Mouse (Mus musculus) embryonic facial prominence, embryonic 12.5 days (tissue): Measurements from ENCODE around the gene Grik3. TPM values are rescaled to one million over a fixed set of nuclear protein-coding genes. Genes with fewer than 3 reads are reported as not detected.
A peak's percentile ranks its signal among the peaks of the same experiment; 100 is the strongest.

ENCODE experiments used
- ATAC-seq: fragments of 200-750 bp; cut with Nextera tagmentation; 2 replicates; pipeline ENCODE4 v1.8.0; 2017; ENCODE audit not compliant: insufficient number of reproducible peaks, insufficient read depth, low FRiP score, low TSS enrichment
- H3K27ac ChIP-seq: fragments of 300-500 bp; sonication (generic); 2 replicates; pipeline ENCODE4 v1.5.1; 2016; ENCODE audit warnings: mild to moderate bottlenecking
- H3K27me3 ChIP-seq: fragments of 300-500 bp; sonication (generic); 2 replicates; pipeline ENCODE4 v1.6.1; 2016; ENCODE audit warnings: mild to moderate bottlenecking, moderate library complexity
- H3K36me3 ChIP-seq: fragments of 300-500 bp; sonication (generic); 2 replicates; pipeline ENCODE4 v1.6.1; 2016; ENCODE audit warnings: mild to moderate bottlenecking
- H3K4me1 ChIP-seq: fragments of 300-500 bp; sonication (generic); 2 replicates; pipeline ENCODE4 v1.6.1; 2016
- H3K4me2 ChIP-seq: fragments of 300-500 bp; sonication (generic); replicated peaks from 2 replicates; pipeline ENCODE4 v1.6.1; 2016; ENCODE audit warnings: mild to moderate bottlenecking, moderate library complexity
- H3K4me3 ChIP-seq: fragments of 300-500 bp; sonication (generic); 2 replicates; pipeline ENCODE4 v1.5.1; 2016; ENCODE audit warnings: mild to moderate bottlenecking
- H3K9ac ChIP-seq: fragments of 300-500 bp; sonication (generic); 2 replicates; pipeline ENCODE4 v1.6.1; 2016; ENCODE audit warnings: mild to moderate bottlenecking, moderate library complexity
- H3K9me3 ChIP-seq: fragments of 300-500 bp; sonication (generic); 2 replicates; pipeline ENCODE4 v1.6.1; 2016; ENCODE audit warnings: mild to moderate bottlenecking, moderate library complexity
- WGBS: fragments of 180-500 bp; shearing (Covaris S2); methylation state at CpG from one replicate; pipeline ENCODE4 v1.1.7; 2016; 5-methylcytosine and 5-hydroxymethylcytosine counted together
- polyA plus RNA-seq: library from polyadenylated mRNA; unstranded; fragments of >200 nt; fragmentation: Nextera tagmentation; extraction: Ambion mirVana; gene quantifications from 2 replicates; pipeline ENCODE4 v1.2.1, GENCODE M21; 2016

Gene Grik3
- polyA plus RNA-seq, 1 experiment from 2014 or later, result 0.32 TPM

- Histone ChIP-seq H3K27ac (no peak overlapping the region), H3K9me3 (no peaks in the 10 kb centered on the region), H3K36me3 (no peaks in the 10 kb centered on the region), H3K4me2 (no peak overlapping the region), H3K27me3 (0 out of 2 replicates have a peak, but pooled peaks cover 5% of the 10 kb centered on the region), H3K4me1 (0 out of 2 replicates have a peak, but pooled peaks cover 5% of the 10 kb centered on the region), H3K4me3 (no peak overlapping the region), H3K9ac (no peak overlapping the region)
- ATAC-seq, result no peak
- 27% methylated on average over 5 of the region's 5 CpGs for WGBS
Measured at GRCm38 (mm10) chr4:125580336-125580735, 89.8 kb downstream of the Grik3 start.

GRCm38 (mm10) chr4:125583272-125583671 is 92.8 kb downstream of the Grik3 start:
- H3K9me3 ChIP-seq, result no peaks in the 10 kb centered on the region
- WGBS, result 73% methylated on average over 9 of the region's 9 CpGs

GRCm38 (mm10) chr4:125583935-125584334 is 93.4 kb downstream of the Grik3 start:
- peaks cover 23% of the 10 kb centered on the region for H3K27me3 ChIP-seq
- ATAC-seq, result no peak
- WGBS, result 91% methylated on average over 4 of the region's 4 CpGs

More at GRCm38 (mm10) chr4:125583272-125583671, 92.8 kb downstream of the Grik3 start:
- H3K27me3 ChIP-seq, result peaks cover 17% of the 10 kb centered on the region
- H3K9ac ChIP-seq, result no peak overlapping the region
- no peak overlapping the region for H3K27ac ChIP-seq
- 0 out of 2 replicates have a peak, but pooled peaks cover 5% of the 10 kb centered on the region for H3K4me1 ChIP-seq
- ATAC-seq, result no peak
- H3K36me3 ChIP-seq, result no peaks in the 10 kb centered on the region
- H3K4me3 ChIP-seq, result no peak overlapping the region
- H3K4me2 ChIP-seq, result no peak overlapping the region

GRCm38 (mm10) chr4:125584676-125585075 is 94.2 kb downstream of the Grik3 start:
- Histone ChIP-seq H3K4me3 (no peak overlapping the region), H3K4me1 (0 out of 2 replicates have a peak, but pooled peaks cover 5% of the 10 kb centered on the region), H3K36me3 (no peaks in the 10 kb centered on the region), H3K9ac (no peak overlapping the region), H3K27me3 (peaks cover 30% of the 10 kb centered on the region), H3K27ac (no peak overlapping the region), H3K4me2 (no peak overlapping the region), H3K9me3 (no peaks in the 10 kb centered on the region)
- ATAC-seq, result no peak
- 76% methylated on average over 3 of the region's 3 CpGs for WGBS

More at GRCm38 (mm10) chr4:125583935-125584334, 93.4 kb downstream of the Grik3 start:
- Histone ChIP-seq H3K4me3 (no peak overlapping the region), H3K27ac (no peak overlapping the region), H3K4me2 (no peak overlapping the region), H3K9me3 (no peaks in the 10 kb centered on the region), H3K9ac (no peak overlapping the region), H3K4me1 (0 out of 2 replicates have a peak, but pooled peaks cover 5% of the 10 kb centered on the region), H3K36me3 (no peaks in the 10 kb centered on the region)

GRCm38 (mm10) chr4:125587577-125587976 is 97.1 kb downstream of the Grik3 start:
- Histone ChIP-seq H3K4me3 (no peak overlapping the region), H3K27me3 (peaks cover 34% of the 10 kb centered on the region), H3K4me1 (peaks cover 21% of the 10 kb centered on the region), H3K36me3 (no peaks in the 10 kb centered on the region), H3K27ac (no peak overlapping the region), H3K9me3 (no peaks in the 10 kb centered on the region), H3K9ac (no peak overlapping the region), H3K4me2 (no peak overlapping the region)
- WGBS, result 19% methylated on average over 12 of the region's 12 CpGs
- no peak for ATAC-seq

GRCm38 (mm10) chr4:125590241-125590919 is 99.9 kb downstream of the Grik3 start:
- no peak overlapping the region for H3K4me2 ChIP-seq
- 12% methylated on average over 14 of the region's 14 CpGs for WGBS
- no peaks in the 10 kb centered on the region for H3K9me3 ChIP-seq
- H3K36me3 ChIP-seq, result no peaks in the 10 kb centered on the region
- peaks cover 27% of the 10 kb centered on the region for H3K4me1 ChIP-seq
- no peak overlapping the region for H3K9ac ChIP-seq
- H3K4me3 ChIP-seq, result no peak overlapping the region
- peak overlapping the region; percentile 25; the same call in 1 of the 2 replicates for H3K27ac ChIP-seq
- peak; percentile 67; the same call in 1 of the 2 replicates for ATAC-seq
- peaks cover 34% of the 10 kb centered on the region for H3K27me3 ChIP-seq

- ATAC-seq, result no peak
- no peak overlapping the region for H3K9ac ChIP-seq
- H3K27ac ChIP-seq, result no peak overlapping the region
- no peaks in the 10 kb centered on the region for H3K36me3 ChIP-seq
- 21% methylated on average over 4 of the region's 4 CpGs for WGBS
- peaks cover 27% of the 10 kb centered on the region for H3K4me1 ChIP-seq
- no peak overlapping the region for H3K4me2 ChIP-seq
- no peak overlapping the region for H3K4me3 ChIP-seq
- H3K27me3 ChIP-seq, result peaks cover 22% of the 10 kb centered on the region
- H3K9me3 ChIP-seq, result no peaks in the 10 kb centered on the region
Measured at GRCm38 (mm10) chr4:125592663-125593062, 102.2 kb downstream of the Grik3 start.

GRCm38 (mm10) chr4:125595011-125595410 is 104.5 kb downstream of the Grik3 start:
- Histone ChIP-seq H3K4me1 (peaks cover 29% of the 10 kb centered on the region), H3K4me2 (no peak overlapping the region), H3K4me3 (no peak overlapping the region), H3K9ac (no peak overlapping the region), H3K36me3 (no peaks in the 10 kb centered on the region), H3K9me3 (no peaks in the 10 kb centered on the region), H3K27me3 (peaks cover 7% of the 10 kb centered on the region; the same call in 1 of the 2 replicates), H3K27ac (no peak overlapping the region)
- 87% methylated on average over 9 of the region's 9 CpGs for WGBS
- ATAC-seq, result no peak

- Histone ChIP-seq H3K4me3 (no peak overlapping the region), H3K9me3 (no peaks in the 10 kb centered on the region), H3K27me3 (peaks cover 3% of the 10 kb centered on the region; the same call in 1 of the 2 replicates), H3K4me2 (no peak overlapping the region), H3K9ac (no peak overlapping the region), H3K36me3 (no peaks in the 10 kb centered on the region), H3K27ac (no peak overlapping the region), H3K4me1 (peaks cover 15% of the 10 kb centered on the region; the same call in 1 of the 2 replicates)
- no peak for ATAC-seq
- WGBS, result 29% methylated on average over 10 of the region's 10 CpGs
Measured at GRCm38 (mm10) chr4:125598677-125599076, 108.2 kb downstream of the Grik3 start.

GRCm38 (mm10) chr4:125599510-125600005 is 109.1 kb downstream of the Grik3 start:
- H3K4me3 ChIP-seq, result no peak overlapping the region
- H3K27me3 ChIP-seq, result peaks cover 3% of the 10 kb centered on the region; the same call in 1 of the 2 replicates
- no peak overlapping the region for H3K9ac ChIP-seq
- H3K4me1 ChIP-seq, result peaks cover 11% of the 10 kb centered on the region; the same call in 1 of the 2 replicates
- no peaks in the 10 kb centered on the region for H3K36me3 ChIP-seq
- WGBS, result 61% methylated on average over 3 of the region's 3 CpGs
- no peaks in the 10 kb centered on the region for H3K9me3 ChIP-seq
- no peak overlapping the region for H3K27ac ChIP-seq
- H3K4me2 ChIP-seq, result no peak overlapping the region
- ATAC-seq, result no peak

GRCm38 (mm10) chr4:125600642-125601041 is 110.1 kb downstream of the Grik3 start:
- no peak overlapping the region for H3K4me3 ChIP-seq
- H3K9me3 ChIP-seq, result no peaks in the 10 kb centered on the region
- no peaks in the 10 kb centered on the region; the same call in 1 of the 2 replicates for H3K27me3 ChIP-seq
- no peak overlapping the region for H3K27ac ChIP-seq
- H3K9ac ChIP-seq, result no peak overlapping the region
- no peaks in the 10 kb centered on the region for H3K36me3 ChIP-seq
- ATAC-seq, result no peak; the same call in 1 of the 2 replicates
- no peak overlapping the region for H3K4me2 ChIP-seq
- 74% methylated on average over 8 of the region's 8 CpGs for WGBS
- H3K4me1 ChIP-seq, result peaks cover 9% of the 10 kb centered on the region; the same call in 1 of the 2 replicates

GRCm38 (mm10) chr4:125601301-125601700 is 110.8 kb downstream of the Grik3 start:
- no peaks in the 10 kb centered on the region for H3K36me3 ChIP-seq
- no peak overlapping the region for H3K4me2 ChIP-seq
- ATAC-seq, result no peak
- no peak overlapping the region for H3K4me3 ChIP-seq
- no peaks in the 10 kb centered on the region for H3K9me3 ChIP-seq
- no peaks in the 10 kb centered on the region for H3K27me3 ChIP-seq
- WGBS, result 64% methylated on average over 3 of the region's 3 CpGs
- no peak overlapping the region for H3K27ac ChIP-seq
- H3K9ac ChIP-seq, result no peak overlapping the region
- H3K4me1 ChIP-seq, result peaks cover 9% of the 10 kb centered on the region; the same call in 1 of the 2 replicates
